Mouse (Mus musculus) Muller cell, postnatal 12 days (primary cell): Measurements from ENCODE around the gene Ptpra.

Experiments used
- DNase-seq: peaks from one replicate; pipeline ENCODE4 v3.0.0-alpha.2; 2015; ENCODE audit errors: inconsistent ontology term

The Ptpra gene

GRCm38 (mm10) chr2:130449794-130450433, at the start of gene Ptpra:
TSS of gene Ptpra (plus strand) at chr2:130450278.
- DNase-seq = peak; percentile 92

GRCm38 (mm10) chr2:130401891-130402290, 48.2 kb upstream of the Ptpra start:
- no peak for DNase-seq

DNA sequence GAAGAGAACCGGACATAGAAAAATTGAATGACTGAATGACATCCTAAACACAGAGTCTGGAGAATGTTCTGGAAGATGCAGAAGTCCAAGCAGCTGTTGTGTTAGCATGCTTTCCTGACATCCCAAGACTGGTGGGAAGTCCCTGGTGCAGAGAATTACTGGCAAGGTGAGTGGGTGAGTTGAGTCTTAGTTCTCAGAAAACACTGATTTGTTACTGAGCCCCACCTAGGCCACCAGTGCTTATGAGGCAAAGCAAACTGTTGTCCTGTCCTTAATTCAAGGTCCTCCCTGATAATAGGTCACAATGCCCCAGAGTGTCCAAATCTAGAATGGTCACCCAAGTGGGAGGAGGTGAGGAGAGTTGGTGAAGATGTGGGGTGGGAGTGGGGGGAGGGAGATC, 45.1 kb upstream of the Ptpra start, which contains the start of the genes Gm28372 and 1700020A23Rik:
Gm28372 (plus strand) TSS at position 301 of the 400 bp plus-strand sequence.
1700020A23Rik (plus strand) TSS at position 321 of the 400 bp plus-strand sequence.
- DNase-seq = no peak

GRCm38 (mm10) chr2:130406178-130406577, 43.9 kb upstream of the Ptpra start, which contains the start of gene Tmem239:
TSS of gene Tmem239 (plus strand) at chr2:130406478.
- DNase-seq = no peak

DNA sequence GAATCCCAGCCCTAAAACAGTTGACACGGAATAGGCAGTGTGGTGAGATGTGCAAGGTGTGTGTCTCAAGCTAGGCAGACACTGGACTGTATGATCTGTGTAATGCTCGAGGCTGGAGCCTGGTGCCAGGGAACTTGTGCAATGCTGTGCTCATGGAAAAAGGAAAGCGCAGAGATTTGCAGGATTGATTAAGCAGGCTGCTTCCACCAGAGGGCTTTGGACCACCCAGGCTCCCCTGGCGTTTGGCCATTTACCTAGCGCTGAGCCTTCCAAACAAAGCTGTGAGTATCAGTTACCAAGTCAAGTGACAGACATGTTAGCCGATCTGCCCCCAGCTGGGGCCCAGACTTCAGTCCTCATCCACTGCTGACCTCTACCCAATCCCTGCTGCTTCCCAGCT, 41.9 kb upstream of the Ptpra start:
- no peak for DNase-seq

- DNase-seq = peak; percentile 79
These were observed 38.3 kb upstream of the Ptpra start for GRCm38 (mm10) chr2:130411558-130412495.

DNA sequence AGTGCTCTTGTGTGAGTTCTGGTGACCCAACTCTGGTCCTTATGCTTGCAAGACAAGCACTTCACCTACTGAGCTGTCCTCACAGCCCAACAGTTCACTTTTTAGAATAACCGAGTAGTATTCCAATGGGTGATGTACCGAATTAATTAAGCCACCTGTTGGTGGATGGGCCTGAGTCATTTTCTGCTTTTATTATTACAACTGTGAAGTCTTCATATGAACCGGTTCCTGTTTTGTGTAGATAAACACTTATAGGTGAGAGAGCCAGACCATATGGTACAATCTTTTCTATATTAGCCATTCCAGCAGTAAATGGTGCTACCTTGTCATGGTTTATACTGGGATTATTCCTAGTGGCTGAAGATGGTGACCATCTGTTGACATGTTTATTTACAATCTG, 37.3 kb upstream of the Ptpra start:
- no peak for DNase-seq

DNA sequence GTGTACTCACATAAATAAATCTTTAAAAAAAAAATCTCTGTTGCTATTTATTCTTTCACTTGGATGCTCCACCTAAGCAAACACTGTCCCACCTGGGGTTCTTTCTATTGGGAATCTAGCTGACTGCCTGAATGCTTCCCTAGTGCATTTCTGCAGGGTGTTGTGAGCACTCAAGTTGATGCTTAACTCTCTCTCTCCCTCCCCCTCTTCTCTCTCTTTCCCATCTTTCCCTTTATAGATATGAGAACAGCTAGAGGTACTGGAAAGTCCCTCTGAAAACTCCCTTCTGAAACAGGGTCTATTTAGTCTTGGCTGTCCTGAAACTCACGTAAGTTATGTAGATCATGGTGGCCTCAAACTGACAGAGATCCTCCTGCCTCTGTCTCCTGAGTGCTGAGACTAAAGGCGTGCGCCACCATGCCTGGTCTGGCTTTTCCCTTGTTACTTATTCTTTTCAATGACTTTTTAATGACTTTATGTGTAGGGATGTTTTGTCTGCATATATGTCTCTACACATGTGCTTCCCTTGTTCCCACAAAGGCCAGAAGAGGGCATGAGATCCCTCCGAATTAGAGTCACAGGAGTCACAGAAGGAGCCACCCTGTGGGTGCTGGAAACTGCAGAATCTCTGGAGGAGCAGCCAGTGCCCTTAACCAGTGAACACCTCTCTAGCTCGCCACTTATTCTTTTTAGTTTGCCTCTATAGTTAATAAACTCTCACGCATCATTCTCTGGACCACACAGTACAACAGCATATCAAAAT, 35.8 kb upstream of the Ptpra start:
- no peak for DNase-seq

DNA sequence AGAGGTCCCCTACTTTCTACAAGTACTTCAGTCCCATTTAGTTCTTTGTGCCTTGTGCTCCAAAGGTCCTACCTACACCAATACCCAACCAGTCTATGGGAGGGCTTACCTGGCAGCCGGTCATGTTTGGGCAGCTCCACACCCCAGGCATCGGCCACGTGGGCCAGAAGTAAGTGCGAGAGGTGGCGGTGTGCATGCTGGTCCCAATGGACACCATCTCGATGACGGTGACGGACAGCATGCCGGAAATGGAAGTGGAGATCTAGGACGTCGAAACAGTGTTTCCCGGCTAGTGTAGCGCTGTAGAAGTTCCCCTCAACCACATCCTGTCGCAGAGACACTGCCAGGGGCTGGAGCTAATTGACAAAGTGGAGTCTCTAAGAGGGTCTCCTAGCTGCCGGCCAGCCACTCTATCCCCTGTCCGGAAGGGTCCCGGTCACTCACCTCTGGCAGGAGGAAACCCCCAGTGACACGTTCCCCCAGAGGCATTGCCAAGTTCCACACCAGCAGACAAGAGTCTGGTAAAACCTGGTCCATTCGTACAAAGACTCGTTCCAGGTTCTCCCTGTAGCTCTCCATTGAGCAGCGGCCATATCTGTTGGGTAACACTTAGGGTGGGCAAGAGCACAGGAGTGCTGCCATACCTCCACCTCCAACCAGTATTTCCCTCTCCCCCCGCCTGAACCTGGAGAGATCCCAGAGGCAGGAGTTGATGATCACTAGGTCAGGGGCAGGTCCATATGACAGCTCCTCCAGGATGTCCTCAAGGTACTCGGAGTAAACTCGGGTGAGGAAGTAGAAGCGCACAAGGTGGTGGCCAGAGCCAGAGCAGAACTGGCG, 28.1 kb upstream of the Ptpra start:
- no peak for DNase-seq

DNA sequence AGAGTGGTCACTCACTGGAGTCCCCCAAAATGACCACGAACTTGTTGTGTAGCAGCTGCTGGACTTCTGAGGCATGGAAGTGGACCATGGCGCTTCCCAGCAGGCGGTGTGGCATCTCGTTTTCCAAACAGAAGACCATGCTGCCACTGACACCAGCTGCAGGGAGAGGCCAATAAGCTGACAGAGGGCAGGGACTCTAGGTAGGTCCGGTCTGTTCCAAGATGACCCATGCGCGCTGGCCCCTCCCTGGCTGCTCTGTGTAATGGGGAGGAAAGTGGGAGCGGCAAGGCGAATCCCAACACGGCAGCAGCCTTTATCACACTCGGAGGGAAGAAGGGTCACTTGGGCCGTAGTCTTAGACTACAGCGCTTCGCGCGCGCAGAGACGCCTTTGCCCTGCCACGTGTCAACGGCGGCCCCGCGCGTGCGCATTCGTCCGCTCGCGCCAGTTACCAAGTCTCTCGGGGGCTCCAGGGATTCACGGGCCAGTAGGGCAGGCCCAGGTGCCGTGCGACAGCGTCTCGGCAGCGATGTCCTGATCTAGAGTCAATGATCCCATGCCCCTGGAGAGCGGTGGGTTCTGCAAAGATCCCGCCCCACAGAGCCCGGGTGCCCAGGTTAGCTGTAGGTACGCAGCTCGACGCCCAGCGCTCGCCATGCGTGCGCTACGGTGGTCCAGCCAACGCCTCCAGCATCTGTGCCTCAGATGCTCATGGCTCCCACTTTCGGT, 26.5 kb upstream of the Ptpra start:
- peak; percentile 80 for DNase-seq

DNA sequence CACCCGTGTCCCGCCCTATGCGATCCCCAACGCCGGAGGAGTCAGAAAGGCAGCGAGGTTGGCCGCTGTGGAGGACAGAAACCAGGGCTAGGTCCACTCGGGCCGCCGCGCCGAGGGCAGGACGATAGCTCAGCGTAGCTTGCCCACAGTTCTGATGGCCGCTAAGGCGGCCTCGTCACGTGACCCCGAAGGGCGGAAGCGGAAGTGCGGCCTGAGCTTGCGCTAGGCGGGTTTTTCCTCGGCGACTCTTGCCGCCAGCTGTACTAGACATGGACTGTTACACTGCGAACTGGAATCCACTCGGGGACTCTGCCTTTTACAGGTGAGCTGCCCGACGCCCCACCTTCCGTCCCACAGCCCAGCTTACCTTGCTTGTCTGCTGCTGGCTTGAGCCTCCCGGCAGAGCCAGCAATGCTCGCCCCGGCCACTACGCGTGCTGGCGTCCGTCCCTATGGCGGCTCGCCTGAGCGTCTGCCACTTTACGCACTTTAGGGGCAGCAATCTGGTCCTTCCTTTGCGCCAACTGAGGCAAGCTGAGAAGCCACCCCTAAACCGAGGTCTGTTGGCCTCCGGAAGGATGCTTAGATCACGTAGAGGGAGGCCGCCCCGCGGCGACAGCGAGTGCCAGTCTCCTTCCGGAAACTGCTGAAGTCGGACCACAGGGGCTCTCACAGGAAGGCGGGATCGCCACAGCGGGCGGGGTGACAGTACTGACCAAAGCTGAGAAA, 25.8 kb upstream of the Ptpra start, which contains the start of the genes Vps16 and Pced1a:
Vps16 (plus strand) TSS at position 214 of the 728 bp plus-strand sequence.
Pced1a (minus strand) TSS at position 576 of the 728 bp plus-strand sequence.
- peak; percentile 93 for DNase-seq

- peak; percentile 31 for DNase-seq
These were observed 25.0 kb upstream of the Ptpra start for GRCm38 (mm10) chr2:130425112-130425511.

- DNase-seq = no peak
These were observed 20.2 kb upstream of the Ptpra start for GRCm38 (mm10) chr2:130429851-130430250.

DNA sequence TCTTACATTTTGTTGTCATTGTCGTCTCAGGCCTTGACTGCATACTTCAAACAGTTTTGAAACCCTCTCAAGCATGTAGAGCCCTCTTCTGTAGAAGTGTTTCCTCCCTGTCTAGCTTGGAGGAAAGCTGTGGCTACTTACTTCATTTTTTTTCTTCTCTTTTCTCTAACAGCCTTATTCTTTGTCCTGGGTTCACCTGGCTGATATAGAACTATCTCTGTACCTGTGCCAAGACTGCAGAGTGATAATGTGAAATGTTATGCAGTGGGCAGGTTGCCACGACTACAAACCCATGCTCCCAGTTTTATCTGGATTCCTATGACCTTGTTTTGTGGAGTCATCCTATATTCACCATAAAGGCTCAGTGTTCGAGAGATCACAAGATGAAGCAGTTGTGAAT, 19.6 kb upstream of the Ptpra start:
- DNase-seq = no peak

DNA sequence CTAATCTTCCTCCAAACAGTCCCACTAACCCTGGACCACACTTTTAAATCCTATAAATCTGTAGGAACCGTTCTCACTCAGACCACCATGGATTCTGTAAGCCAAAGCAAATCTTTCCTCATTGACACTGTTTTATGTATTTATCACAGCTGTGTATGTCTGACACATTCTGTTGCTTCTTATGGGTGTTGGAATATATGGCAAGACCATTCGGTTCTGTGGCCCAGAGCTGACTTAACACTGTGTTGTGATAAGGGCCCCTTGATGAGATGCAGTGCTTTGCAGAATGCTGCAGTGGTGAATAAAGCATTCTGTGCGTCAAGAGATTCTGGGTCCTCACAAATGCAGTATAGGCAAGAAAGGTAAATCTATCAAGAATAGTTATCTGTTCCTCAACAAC, 17.9 kb upstream of the Ptpra start:
- DNase-seq = no peak

- DNase-seq = no peak
These were observed 16.9 kb upstream of the Ptpra start for GRCm38 (mm10) chr2:130433152-130433551.

DNA sequence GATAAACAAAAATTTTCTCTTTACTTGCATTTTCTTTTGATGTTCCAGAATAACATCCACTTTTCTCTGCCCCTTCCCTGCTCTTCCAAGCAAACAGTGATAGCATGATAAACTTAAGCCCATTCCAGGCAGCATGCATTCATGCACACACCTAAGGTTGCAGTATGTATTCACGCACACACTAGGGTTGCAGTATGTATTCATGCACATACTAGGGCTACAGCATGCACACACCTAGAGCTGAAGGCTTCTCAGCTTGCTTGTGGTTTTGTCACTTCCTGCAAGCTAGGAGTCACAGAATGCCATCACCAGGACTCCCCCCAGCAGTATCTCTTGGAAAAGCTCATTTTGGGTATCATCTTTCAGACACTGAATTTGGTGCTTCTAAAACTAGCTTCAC, 13.3 kb upstream of the Ptpra start:
- DNase-seq = no peak

- no peak for DNase-seq
These were observed 11.2 kb upstream of the Ptpra start for GRCm38 (mm10) chr2:130438861-130439260.

DNA sequence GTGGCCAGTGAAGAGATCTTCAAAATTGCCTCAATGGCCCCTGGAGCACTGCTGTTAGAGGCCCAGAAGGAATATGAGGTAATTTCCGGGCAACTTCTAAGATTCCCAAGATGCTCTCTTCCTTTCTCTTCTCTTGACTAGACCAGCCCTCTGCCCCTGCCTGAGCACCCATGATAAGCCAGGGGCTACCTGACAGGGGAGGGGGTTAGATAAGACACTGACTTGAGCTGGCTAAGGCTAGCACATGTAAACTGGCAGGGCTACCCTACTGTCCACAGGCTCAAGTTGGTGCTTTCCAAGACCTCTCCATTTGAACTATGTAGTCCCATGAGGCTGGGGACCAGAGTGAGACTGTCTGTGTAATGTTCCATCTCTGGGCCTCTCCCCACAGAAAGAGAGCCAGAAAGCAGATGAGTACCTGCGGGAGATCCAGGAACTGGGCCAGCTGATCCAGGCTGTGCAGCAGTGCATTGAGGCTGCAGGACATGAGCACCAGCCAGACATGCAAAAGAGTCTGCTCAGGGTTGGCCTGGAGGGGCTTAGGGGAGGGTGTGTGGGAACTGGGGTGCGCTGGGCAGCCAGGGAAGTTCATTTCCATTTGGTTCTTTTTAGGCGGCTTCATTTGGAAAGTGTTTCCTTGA, 10.1 kb upstream of the Ptpra start:
- no peak for DNase-seq
